Comparison of ENCODE assay signal across 11 mouse cellular contexts in the genomic region with DNA sequence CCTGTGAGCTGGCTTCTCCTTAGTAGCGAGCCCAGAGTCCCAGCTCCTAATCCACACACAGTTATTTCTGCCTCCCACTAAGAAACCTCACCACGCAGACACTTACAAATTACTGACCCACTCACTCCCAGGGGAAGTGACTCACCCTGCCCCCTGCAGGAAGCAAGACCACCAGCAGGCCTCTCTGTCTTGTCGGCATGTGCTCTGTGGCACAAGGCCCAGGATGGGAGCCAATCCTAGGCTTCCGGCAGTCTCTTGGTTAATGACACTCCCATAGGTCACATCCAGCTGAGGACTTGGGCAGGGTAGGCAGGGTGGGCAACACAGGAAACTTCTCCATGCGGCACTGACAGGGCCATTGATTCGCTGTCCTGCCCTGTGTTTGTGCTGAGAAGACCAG. TPM values are rescaled to one million over a fixed set of nuclear protein-coding genes. Genes with fewer than 3 reads are reported as not detected.
DNase-seq lines count a peak whose midpoint lies in the region; ATAC-seq and TF ChIP-seq lines count a peak whose summit lies in the region.
"Had no signal": no experiment of that assay in that cellular context is flagged by ENCODE, and none has a peak within 500 bp of the region (broad histone marks: within the 10 kb centered on the region; RNA-seq: fewer than 3 reads in every experiment).

No protein-coding gene starts in this region.

- no peak overlapping the region for H3K4me3 ChIP-seq in heart, embryonic 15.5 days
- H3K4me3 ChIP-seq in liver, postnatal 0 days (ENCODE audit: low read depth, low read length): no peak overlapping the region
- no peak overlapping the region for H3K4me3 ChIP-seq in liver, embryonic 11.5 days (ENCODE audit: low read depth, low read length)
- no peak overlapping the region for H3K4me3 ChIP-seq in bone marrow, adult 2 months (replicated peaks; ENCODE audit: control insufficient read depth, low read depth, low read length)
- H3K4me3 ChIP-seq: forebrain, embryonic 13.5 days; heart, embryonic 12.5 days had no signal

- TF ChIP-seq EP300 in liver, postnatal 0 days (IDR thresholded peaks at IDR 0.05; ENCODE audit: low read depth): no peak

- H3K27ac ChIP-seq in heart, embryonic 15.5 days: no peak overlapping the region
- no peak overlapping the region for H3K27ac ChIP-seq in liver, postnatal 0 days (ENCODE audit: low read depth)
- H3K27ac ChIP-seq in liver, embryonic 11.5 days (ENCODE audit: low read depth, low read length): no peak overlapping the region
- H3K27ac ChIP-seq in bone marrow, adult 2 months (ENCODE audit: control insufficient read depth, insufficient read depth, low read depth, low read length, poor library complexity): no peak overlapping the region
- H3K27ac ChIP-seq: forebrain, embryonic 13.5 days had no signal

- WGBS in heart, embryonic 15.5 days: 67% methylated on average over 6 of the region's 6 CpGs
- WGBS in liver, postnatal 0 days (ENCODE audit: insufficient replicate concordance): 71% methylated on average over 6 of the region's 6 CpGs
- WGBS in liver, embryonic 11.5 days: 76% methylated on average over 6 of the region's 6 CpGs
- WGBS in bone marrow, adult 2 months: 74% methylated on average over 6 of the region's 6 CpGs

- no peaks in the 10 kb centered on the region for H3K9me3 ChIP-seq in heart, embryonic 15.5 days (replicated peaks)
- H3K9me3 ChIP-seq in liver, postnatal 0 days (ENCODE audit: low read length): no peaks in the 10 kb centered on the region
- no peaks in the 10 kb centered on the region for H3K9me3 ChIP-seq in liver, embryonic 11.5 days (ENCODE audit: control insufficient read depth, low read length)
- H3K9me3 ChIP-seq: forebrain, embryonic 13.5 days; heart, embryonic 12.5 days had no signal

- 0 out of 2 replicates have a peak, but pooled peaks have one; percentile 24 for ATAC-seq in heart, embryonic 15.5 days (replicated peaks; ENCODE audit: insufficient number of reproducible peaks, insufficient read depth, low FRiP score, low read depth)
- ATAC-seq in liver, postnatal 0 days: no peak
- ATAC-seq in liver, embryonic 11.5 days (replicated peaks; ENCODE audit: low FRiP score): no peak
- no peak for ATAC-seq in erythroid progenitor cell, adult 5-6 weeks (replicated peaks; ENCODE audit: low FRiP score, poor library complexity, severe bottlenecking)
- ATAC-seq in megakaryocyte, adult 5-6 weeks (ENCODE audit: poor library complexity, severe bottlenecking): no peak
- ATAC-seq: forebrain, embryonic 13.5 days had no signal

- no peak for TF ChIP-seq POLR2A in bone marrow, adult 2 months (IDR thresholded peaks at IDR 0.05; ENCODE audit: borderline replicate concordance, control insufficient read depth, low read depth, low read length)

- no peak overlapping the region for H3K9ac ChIP-seq in heart, embryonic 15.5 days
- H3K9ac ChIP-seq in liver, postnatal 0 days (replicated peaks): no peak overlapping the region
- no peak overlapping the region for H3K9ac ChIP-seq in liver, embryonic 11.5 days (ENCODE audit: low read depth, low read length)
- H3K9ac ChIP-seq: forebrain, embryonic 13.5 days; heart, embryonic 12.5 days had no signal

- H3K27me3 ChIP-seq in heart, embryonic 15.5 days: no peaks in the 10 kb centered on the region
- H3K27me3 ChIP-seq in liver, postnatal 0 days (ENCODE audit: insufficient read depth, low read length): no peaks in the 10 kb centered on the region
- H3K27me3 ChIP-seq in liver, embryonic 11.5 days (replicated peaks; ENCODE audit: control insufficient read depth, insufficient read depth, low read length): no peaks in the 10 kb centered on the region
- H3K27me3 ChIP-seq: forebrain, embryonic 13.5 days; heart, embryonic 12.5 days had no signal

- peaks cover 58% of the 10 kb centered on the region for H3K36me3 ChIP-seq in heart, embryonic 15.5 days
- H3K36me3 ChIP-seq in liver, postnatal 0 days (replicated peaks; ENCODE audit: insufficient read depth, low read length): peaks cover 26% of the 10 kb centered on the region
- H3K36me3 ChIP-seq in liver, embryonic 11.5 days (ENCODE audit: control insufficient read depth, insufficient read depth, low read length): peaks cover 32% of the 10 kb centered on the region

- DNase-seq in heart, adult 9 months (ENCODE audit: low spot score in 2 of 2): no peak
- DNase-seq in liver, postnatal 0 days: no peak
- no peak for DNase-seq in liver, embryonic 11.5 days (ENCODE audit: low spot score)
- DNase-seq in ES-CJ7 (ENCODE audit: low read depth, low spot score): peak; percentile 72

- H3K4me2 ChIP-seq in heart, embryonic 15.5 days: no peak overlapping the region
- H3K4me2 ChIP-seq in liver, postnatal 0 days (ENCODE audit: low read depth, low read length): no peak overlapping the region
- H3K4me2 ChIP-seq in liver, embryonic 11.5 days: no peak overlapping the region
- H3K4me2 ChIP-seq: forebrain, embryonic 13.5 days; heart, embryonic 12.5 days had no signal

- H3K4me1 ChIP-seq in heart, embryonic 15.5 days (replicated peaks): peaks cover 38% of the 10 kb centered on the region
- no peaks in the 10 kb centered on the region for H3K4me1 ChIP-seq in liver, postnatal 0 days (ENCODE audit: insufficient read depth)
- H3K4me1 ChIP-seq in liver, embryonic 11.5 days (replicated peaks; ENCODE audit: control insufficient read depth, insufficient read depth, low read length): peaks cover 35% of the 10 kb centered on the region
- H3K4me1 ChIP-seq in bone marrow, adult 2 months (ENCODE audit: control insufficient read depth, insufficient read depth, low read length): no peaks in the 10 kb centered on the region
- H3K4me1 ChIP-seq: forebrain, embryonic 13.5 days had no signal

- TF ChIP-seq CTCF in liver, postnatal 0 days (IDR thresholded peaks at IDR 0.05; ENCODE audit: low read depth): peak; percentile 41; the same call in 1 of the 2 replicates
- peak; percentile 35; the same call in 1 of the 2 replicates for TF ChIP-seq CTCF in bone marrow, adult 2 months (IDR thresholded peaks at IDR 0.05; ENCODE audit: control insufficient read depth, insufficient read depth, low read length)

RNA-seq across cellular contexts. Expression of a gene that starts 11.9 kb away (rescaled TPM):
- 14.5 and 23.0 TPM in 2 replicates for polyA plus RNA-seq in heart, embryonic 15.5 days (2015; fragmentation: Nextera tagmentation; extraction: Ambion mirVana)
- polyA plus RNA-seq in liver, postnatal 0 days (2015; fragmentation: Nextera tagmentation; extraction: Ambion mirVana): 15.0 and 16.7 TPM in 2 replicates
- 23.6 and 28.4 TPM in 2 replicates for polyA plus RNA-seq in liver, embryonic 11.5 days (2014; fragmentation: Nextera tagmentation; extraction: Ambion mirVana)
- 17.7 and 22.0 TPM in 2 replicates for polyA plus RNA-seq in bone marrow, adult 2 months (2011; ENCODE audit: insufficient read depth, insufficient read length, low replicate concordance, missing spikeins)
- 2.9 and 6.8 TPM in 2 replicates for total RNA-seq in erythroid progenitor cell, adult 5-6 weeks (2015; ENCODE audit: low replicate concordance)
- 3.1 and 14.1 TPM in 2 replicates for total RNA-seq in erythroid progenitor cell, adult 5-6 weeks (2017; ENCODE audit: low replicate concordance)
- 58.0 and 63.8 TPM in 2 replicates for total RNA-seq in megakaryocyte, adult 5-6 weeks (2015)
- 55.4 and 62.9 TPM in 2 replicates for total RNA-seq in megakaryocyte, adult 5-6 weeks (2017)

RNA-seq across cellular contexts. Expression of a gene that starts 21.2 kb away (rescaled TPM):
- 95.0 and 152 TPM in 2 replicates for polyA plus RNA-seq in heart, embryonic 15.5 days (2015; fragmentation: Nextera tagmentation; extraction: Ambion mirVana)
- polyA plus RNA-seq in liver, postnatal 0 days (2015; fragmentation: Nextera tagmentation; extraction: Ambion mirVana): 64.0 and 64.9 TPM in 2 replicates
- polyA plus RNA-seq in liver, embryonic 11.5 days (2014; fragmentation: Nextera tagmentation; extraction: Ambion mirVana): 667 and 675 TPM in 2 replicates
- polyA plus RNA-seq in bone marrow, adult 2 months (2011; ENCODE audit: insufficient read depth, insufficient read length, low replicate concordance, missing spikeins): 38.0 and 99.4 TPM in 2 replicates
- total RNA-seq in erythroid progenitor cell, adult 5-6 weeks (2015; ENCODE audit: low replicate concordance): 40.7 and 57.7 TPM in 2 replicates
- 21.2 and 30.6 TPM in 2 replicates for total RNA-seq in erythroid progenitor cell, adult 5-6 weeks (2017; ENCODE audit: low replicate concordance)
- total RNA-seq in megakaryocyte, adult 5-6 weeks (2015): 159 and 170 TPM in 2 replicates
- total RNA-seq in megakaryocyte, adult 5-6 weeks (2017): 89.8 and 99.6 TPM in 2 replicates

RNA-seq across cellular contexts. Expression of a gene that starts 45.8 kb away (rescaled TPM):
- polyA plus RNA-seq in heart, embryonic 15.5 days (2015; fragmentation: Nextera tagmentation; extraction: Ambion mirVana): 132 and 145 TPM in 2 replicates
- 17.9 and 20.2 TPM in 2 replicates for polyA plus RNA-seq in liver, postnatal 0 days (2015; fragmentation: Nextera tagmentation; extraction: Ambion mirVana)
- polyA plus RNA-seq in liver, embryonic 11.5 days (2014; fragmentation: Nextera tagmentation; extraction: Ambion mirVana): 19.6 and 26.1 TPM in 2 replicates
- polyA plus RNA-seq in bone marrow, adult 2 months (2011; ENCODE audit: insufficient read depth, insufficient read length, low replicate concordance, missing spikeins): 84.4 and 97.1 TPM in 2 replicates
- total RNA-seq in erythroid progenitor cell, adult 5-6 weeks (2015; ENCODE audit: low replicate concordance): 11.3 and 21.6 TPM in 2 replicates
- total RNA-seq in erythroid progenitor cell, adult 5-6 weeks (2017; ENCODE audit: low replicate concordance): 20.7 and 43.1 TPM in 2 replicates
- 32.3 and 32.9 TPM in 2 replicates for total RNA-seq in megakaryocyte, adult 5-6 weeks (2015)
- 91.6 and 93.8 TPM in 2 replicates for total RNA-seq in megakaryocyte, adult 5-6 weeks (2017)

RNA-seq across cellular contexts. Expression of a gene that starts 56.3 kb away (rescaled TPM):
- 0.05 and 0.36 TPM in 2 replicates for polyA plus RNA-seq in heart, embryonic 15.5 days (2015; fragmentation: Nextera tagmentation; extraction: Ambion mirVana)
- not detected in 2 replicates for polyA plus RNA-seq in liver, postnatal 0 days (2015; fragmentation: Nextera tagmentation; extraction: Ambion mirVana)
- polyA plus RNA-seq in liver, embryonic 11.5 days (2014; fragmentation: Nextera tagmentation; extraction: Ambion mirVana): 0.12 and 0.18 TPM in 2 replicates
- not detected in 2 replicates for polyA plus RNA-seq in bone marrow, adult 2 months (2011; ENCODE audit: insufficient read depth, insufficient read length, low replicate concordance, missing spikeins)
- not detected in 2 replicates for total RNA-seq in erythroid progenitor cell, adult 5-6 weeks (2015; ENCODE audit: low replicate concordance)
- total RNA-seq in erythroid progenitor cell, adult 5-6 weeks (2017; ENCODE audit: low replicate concordance): not detected in 2 replicates
- not detected in 2 replicates for total RNA-seq in megakaryocyte, adult 5-6 weeks (2015)
- not detected in 2 replicates for total RNA-seq in megakaryocyte, adult 5-6 weeks (2017)

RNA-seq across cellular contexts. Expression of a gene that starts 57.6 kb away (rescaled TPM):
- not detected in 2 replicates for polyA plus RNA-seq in heart, embryonic 15.5 days (2015; fragmentation: Nextera tagmentation; extraction: Ambion mirVana)
- polyA plus RNA-seq in liver, postnatal 0 days (2015; fragmentation: Nextera tagmentation; extraction: Ambion mirVana): not detected in 2 replicates
- not detected in 2 replicates for polyA plus RNA-seq in liver, embryonic 11.5 days (2014; fragmentation: Nextera tagmentation; extraction: Ambion mirVana)
- polyA plus RNA-seq in bone marrow, adult 2 months (2011; ENCODE audit: insufficient read depth, insufficient read length, low replicate concordance, missing spikeins): not detected in 2 replicates
- total RNA-seq in erythroid progenitor cell, adult 5-6 weeks (2015; ENCODE audit: low replicate concordance): not detected in 2 replicates
- 12.3 TPM in 1 of 2 replicates, not detected in the other for total RNA-seq in erythroid progenitor cell, adult 5-6 weeks (2017; ENCODE audit: low replicate concordance)
- total RNA-seq in megakaryocyte, adult 5-6 weeks (2015): not detected in 2 replicates
- not detected in 2 replicates for total RNA-seq in megakaryocyte, adult 5-6 weeks (2017)
- polyA plus RNA-seq: forebrain, embryonic 13.5 days; heart, embryonic 12.5 days; spleen, adult 2 months had no signal
